Mouse (Mus musculus): ENCODE measurements at regions not wholly inside any gene's neighbourhood (a gene's known extent, or its start where the extent isn't known, plus 50 kb on each side); places are given as distances from the start of the nearest gene placed in this dataset.

DNA sequence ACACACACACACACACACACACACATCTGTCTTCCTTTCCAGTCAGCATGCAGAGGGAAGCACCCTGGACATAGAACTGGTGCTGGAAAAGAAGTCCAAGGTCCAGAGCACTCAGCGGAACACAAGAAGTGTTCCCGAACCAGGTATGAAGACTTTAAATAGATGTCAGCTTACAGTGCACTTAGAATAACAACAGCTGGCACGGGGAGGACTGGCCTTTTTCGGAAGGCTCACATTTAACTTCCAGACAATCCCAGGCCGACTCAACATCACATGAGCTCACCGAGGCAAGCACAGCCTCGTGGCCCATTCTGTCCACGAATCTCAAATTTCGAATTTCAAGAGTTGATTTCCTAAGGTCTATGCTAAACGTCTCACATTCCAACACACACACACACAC is 70.9 kb upstream of the Slc25a33 start:
- no peak overlapping the region for H3K4me3 ChIP-seq (ENCODE audit: insufficient read depth, low read length)
- H3K27ac ChIP-seq (ENCODE audit: insufficient read depth, low read length): peak overlapping the region; percentile 23; the same call in 1 of the 2 replicates
- TF ChIP-seq POLR2A (IDR thresholded peaks at IDR 0.05; ENCODE audit: low read depth, low read length) (no peak), CTCF (IDR thresholded peaks at IDR 0.05; ENCODE audit: borderline replicate concordance, insufficient read depth, low read length) (no peak)
- H3K4me1 ChIP-seq (ENCODE audit: control insufficient read depth, insufficient read depth, low read length): 0 out of 2 replicates have a peak, but pooled peaks cover 2% of the 10 kb centered on the region

DNA sequence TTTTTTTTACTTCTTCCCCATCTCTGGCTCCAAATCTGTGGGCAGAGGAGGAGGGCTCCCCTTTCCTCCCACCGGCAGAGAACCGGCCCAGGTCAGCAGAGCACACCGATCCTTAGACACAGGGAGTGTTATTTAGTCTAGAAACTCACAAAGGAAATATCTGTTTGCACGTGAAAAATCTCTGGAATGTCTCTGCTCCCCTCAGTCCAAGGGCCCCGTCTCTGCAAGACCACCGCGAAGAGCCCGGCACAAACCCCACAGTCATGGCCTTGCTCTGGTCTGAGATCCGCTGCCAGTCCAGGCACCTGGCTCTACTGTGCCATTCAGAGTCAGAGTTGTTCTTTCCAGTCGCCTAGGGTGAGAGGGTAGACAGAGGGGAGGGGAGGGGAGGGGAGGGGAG is 69.7 kb upstream of the Slc25a33 start:
- Histone ChIP-seq H3K4me3 (ENCODE audit: insufficient read depth, low read length) (no peak overlapping the region), H3K4me1 (ENCODE audit: control insufficient read depth, insufficient read depth, low read length) (0 out of 2 replicates have a peak, but pooled peaks cover 2% of the 10 kb centered on the region), H3K27ac (ENCODE audit: insufficient read depth, low read length) (no peak overlapping the region)
- no peak for TF ChIP-seq CTCF (IDR thresholded peaks at IDR 0.05; ENCODE audit: borderline replicate concordance, insufficient read depth, low read length)
- TF ChIP-seq POLR2A (IDR thresholded peaks at IDR 0.05; ENCODE audit: low read depth, low read length): no peak

DNA sequence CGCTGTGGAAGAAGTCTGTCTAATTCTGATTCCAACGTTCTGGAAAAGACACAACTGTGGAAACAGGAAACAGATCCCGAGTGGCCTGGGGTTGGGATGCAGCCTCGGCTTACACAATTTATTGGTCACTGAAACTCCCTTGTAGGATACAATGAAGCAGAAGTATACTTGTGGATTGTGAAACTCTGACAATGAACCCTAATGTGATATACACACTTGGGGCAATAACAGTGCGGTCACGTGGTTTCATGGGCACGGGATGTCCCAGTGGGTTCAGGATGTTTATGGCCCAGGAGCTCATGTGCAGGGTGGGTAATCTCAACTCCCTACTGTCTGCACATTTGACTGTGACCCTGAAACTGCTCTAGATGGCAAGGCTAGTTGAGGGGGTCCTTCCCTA is 68.8 kb upstream of the Slc25a33 start:
- TF ChIP-seq POLR2A (IDR thresholded peaks at IDR 0.05; ENCODE audit: low read depth, low read length) (no peak), CTCF (IDR thresholded peaks at IDR 0.05; ENCODE audit: borderline replicate concordance, insufficient read depth, low read length) (no peak)
- no peak overlapping the region for H3K27ac ChIP-seq (ENCODE audit: insufficient read depth, low read length)
- H3K4me1 ChIP-seq (ENCODE audit: control insufficient read depth, insufficient read depth, low read length): 0 out of 2 replicates have a peak, but pooled peaks cover 2% of the 10 kb centered on the region
- H3K4me3 ChIP-seq (ENCODE audit: insufficient read depth, low read length): no peak overlapping the region

DNA sequence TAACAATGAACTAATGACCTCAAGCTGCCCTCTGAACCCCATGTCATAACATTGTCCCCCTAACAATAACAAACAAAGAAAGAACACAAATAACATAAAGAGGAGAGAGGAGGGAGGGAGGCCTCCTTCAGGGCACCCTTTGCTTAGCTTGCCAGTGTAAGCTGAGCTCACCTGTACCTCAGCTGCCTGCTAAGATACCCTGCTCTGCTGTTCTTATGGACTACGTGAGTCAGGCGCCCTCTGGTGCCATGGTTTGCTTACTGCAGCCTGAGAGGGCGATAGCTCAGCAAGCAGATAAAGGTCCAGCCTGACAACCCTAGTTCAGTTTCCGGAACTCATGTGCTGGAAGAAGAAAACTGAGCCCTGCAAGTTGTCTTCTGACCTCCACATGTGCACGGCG is 67.8 kb upstream of the Slc25a33 start:
- H3K4me3 ChIP-seq (ENCODE audit: insufficient read depth, low read length): no peak overlapping the region
- TF ChIP-seq POLR2A (IDR thresholded peaks at IDR 0.05; ENCODE audit: low read depth, low read length) (no peak), CTCF (IDR thresholded peaks at IDR 0.05; ENCODE audit: borderline replicate concordance, insufficient read depth, low read length) (peak; percentile 63; the same call in 1 of the 2 replicates)

DNA sequence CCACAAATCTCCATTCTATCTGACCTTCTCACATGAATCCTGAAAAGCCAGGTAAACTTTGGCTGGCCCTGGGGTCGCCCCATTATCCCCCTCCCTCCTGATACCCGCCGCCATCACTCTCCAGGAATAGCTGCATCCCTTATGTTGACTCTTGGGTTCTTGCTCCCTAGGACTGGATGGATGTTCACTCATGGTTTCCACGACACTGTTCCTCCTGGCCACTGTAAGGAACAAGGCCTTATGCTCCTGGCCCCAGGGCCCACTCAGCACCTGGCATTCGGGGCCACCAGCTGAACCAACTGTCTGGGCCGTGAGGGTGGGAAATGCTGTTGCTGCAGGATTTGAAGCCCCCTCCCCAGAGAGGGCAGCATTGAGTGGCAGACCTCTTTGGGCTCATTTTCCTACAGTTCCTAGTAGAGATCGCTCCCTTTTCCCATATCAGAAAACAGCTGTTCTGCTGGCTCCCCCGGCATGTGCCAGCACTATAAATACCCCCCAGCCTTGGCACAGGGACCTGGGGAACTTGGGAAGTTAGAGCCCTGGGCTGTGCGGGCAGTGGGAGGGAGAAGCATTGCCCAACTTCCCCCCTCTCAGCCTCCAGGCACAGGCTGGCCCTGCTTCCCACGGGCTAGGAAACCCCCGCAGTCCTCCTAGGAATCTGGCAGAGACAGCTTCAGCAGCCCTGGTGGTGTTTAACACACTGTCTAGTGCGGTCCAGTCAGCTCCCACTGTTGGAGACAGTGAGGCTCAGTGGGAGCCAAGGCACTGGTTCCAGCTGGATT is 66.6 kb upstream of the Slc25a33 start:
- Histone ChIP-seq H3K4me1 (ENCODE audit: control insufficient read depth, insufficient read depth, low read length) (0 out of 2 replicates have a peak, but pooled peaks cover 2% of the 10 kb centered on the region), H3K4me3 (ENCODE audit: insufficient read depth, low read length) (no peak overlapping the region), H3K27ac (ENCODE audit: insufficient read depth, low read length) (no peak overlapping the region)
- TF ChIP-seq CTCF (IDR thresholded peaks at IDR 0.05; ENCODE audit: borderline replicate concordance, insufficient read depth, low read length) (no peak), POLR2A (IDR thresholded peaks at IDR 0.05; ENCODE audit: low read depth, low read length) (no peak)

More for the DNA sequence above, 67.8 kb upstream of the Slc25a33 start:
- H3K4me1 ChIP-seq (ENCODE audit: control insufficient read depth, insufficient read depth, low read length): 0 out of 2 replicates have a peak, but pooled peaks cover 2% of the 10 kb centered on the region
- no peak overlapping the region for H3K27ac ChIP-seq (ENCODE audit: insufficient read depth, low read length)

DNA sequence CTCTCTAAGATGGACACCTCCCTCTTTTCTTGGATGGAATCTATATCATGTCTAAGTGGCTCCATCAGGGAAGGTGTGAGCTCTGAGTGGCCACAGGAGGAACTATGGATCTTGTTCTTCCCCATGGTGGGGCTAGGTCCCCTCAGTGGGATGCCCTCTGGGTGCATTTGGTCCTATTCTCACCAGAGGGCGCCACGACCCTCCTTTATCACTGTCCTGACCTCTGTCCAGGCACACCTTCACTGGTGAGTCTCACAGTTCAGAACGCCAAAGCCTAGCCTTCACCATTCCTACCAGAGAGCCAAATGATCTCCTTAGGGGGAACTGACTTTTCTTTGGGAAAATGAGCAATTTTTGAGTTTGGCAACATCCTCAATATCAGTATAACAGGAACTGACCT is 64.6 kb upstream of the Slc25a33 start:
- H3K27ac ChIP-seq (ENCODE audit: insufficient read depth, low read length): no peak overlapping the region
- TF ChIP-seq POLR2A (IDR thresholded peaks at IDR 0.05; ENCODE audit: low read depth, low read length) (no peak), CTCF (IDR thresholded peaks at IDR 0.05; ENCODE audit: borderline replicate concordance, insufficient read depth, low read length) (peak; percentile 48; the same call in 1 of the 2 replicates)
- H3K4me3 ChIP-seq (ENCODE audit: insufficient read depth, low read length): no peak overlapping the region
- no peaks in the 10 kb centered on the region for H3K4me1 ChIP-seq (ENCODE audit: control insufficient read depth, insufficient read depth, low read length)

DNA sequence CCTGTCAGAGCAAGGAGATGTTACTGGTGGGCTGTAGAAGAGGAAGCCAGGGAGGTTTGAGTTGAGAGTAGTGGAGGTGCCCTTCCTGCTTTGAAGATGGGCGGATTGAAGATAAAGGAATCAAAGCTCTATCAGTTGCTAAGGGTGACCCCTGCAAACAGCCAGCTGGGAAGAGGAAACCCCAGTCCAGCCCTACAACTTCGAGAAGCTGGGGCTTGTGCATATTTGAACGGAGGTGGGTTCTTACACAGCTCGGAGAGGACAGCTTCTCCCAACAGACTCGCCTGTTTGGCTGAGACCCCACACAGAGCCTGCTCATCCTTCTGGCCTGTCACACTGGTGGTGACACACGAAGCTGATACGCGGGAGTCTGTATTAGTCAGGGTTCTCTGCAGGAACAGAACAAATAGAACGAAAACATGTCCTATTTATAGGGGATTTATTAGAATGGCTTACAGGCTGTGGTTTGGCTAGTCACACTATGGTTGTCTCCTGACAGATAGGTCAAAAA is 60.6 kb upstream of the Slc25a33 start:
- no peak overlapping the region for H3K4me3 ChIP-seq (ENCODE audit: insufficient read depth, low read length)

DNA sequence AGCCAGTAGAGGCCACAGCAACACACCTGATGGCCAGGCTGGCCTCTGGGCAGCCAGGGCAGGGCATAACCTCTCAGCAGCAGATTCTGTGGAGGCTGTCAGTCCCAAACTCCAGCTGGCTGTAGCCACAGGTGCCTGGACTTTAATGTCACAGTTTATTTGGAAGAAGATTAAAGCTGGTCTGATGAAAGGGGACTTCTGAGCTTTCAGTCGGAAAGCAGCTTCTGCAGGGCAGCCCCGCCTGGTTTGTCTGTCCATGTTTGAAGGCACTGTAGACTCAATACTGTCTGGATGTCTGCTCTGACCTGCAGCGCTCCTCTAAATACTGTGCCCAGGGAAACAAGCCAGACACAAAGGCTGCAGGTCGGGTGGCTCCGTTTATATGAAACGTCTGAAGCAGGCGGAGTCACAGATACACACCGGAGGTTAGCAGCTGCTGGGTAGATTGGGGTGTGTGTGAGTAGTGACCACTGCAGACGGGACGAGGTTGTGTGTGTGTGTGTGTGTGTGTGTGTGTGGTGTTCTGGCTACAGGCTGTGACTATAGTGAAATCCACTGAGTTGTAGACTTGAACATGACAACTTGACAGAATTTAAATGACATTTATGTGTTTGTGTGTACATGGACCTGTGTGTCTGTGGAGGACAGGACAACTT is 58.5 kb upstream of the Slc25a33 start:
- Histone ChIP-seq H3K27ac (ENCODE audit: insufficient read depth, low read length) (no peak overlapping the region), H3K4me3 (ENCODE audit: insufficient read depth, low read length) (no peak overlapping the region), H3K4me1 (ENCODE audit: control insufficient read depth, insufficient read depth, low read length) (peaks cover 2% of the 10 kb centered on the region; the same call in 1 of the 2 replicates)
- TF ChIP-seq CTCF (IDR thresholded peaks at IDR 0.05; ENCODE audit: borderline replicate concordance, insufficient read depth, low read length): no peak
- TF ChIP-seq POLR2A (IDR thresholded peaks at IDR 0.05; ENCODE audit: low read depth, low read length): no peak

More for the DNA sequence above, 60.6 kb upstream of the Slc25a33 start:
- Histone ChIP-seq H3K27ac (ENCODE audit: insufficient read depth, low read length) (no peak overlapping the region), H3K4me1 (ENCODE audit: control insufficient read depth, insufficient read depth, low read length) (peaks cover 2% of the 10 kb centered on the region; the same call in 1 of the 2 replicates)
- TF ChIP-seq POLR2A (IDR thresholded peaks at IDR 0.05; ENCODE audit: low read depth, low read length): no peak
- TF ChIP-seq CTCF (IDR thresholded peaks at IDR 0.05; ENCODE audit: borderline replicate concordance, insufficient read depth, low read length): no peak

DNA sequence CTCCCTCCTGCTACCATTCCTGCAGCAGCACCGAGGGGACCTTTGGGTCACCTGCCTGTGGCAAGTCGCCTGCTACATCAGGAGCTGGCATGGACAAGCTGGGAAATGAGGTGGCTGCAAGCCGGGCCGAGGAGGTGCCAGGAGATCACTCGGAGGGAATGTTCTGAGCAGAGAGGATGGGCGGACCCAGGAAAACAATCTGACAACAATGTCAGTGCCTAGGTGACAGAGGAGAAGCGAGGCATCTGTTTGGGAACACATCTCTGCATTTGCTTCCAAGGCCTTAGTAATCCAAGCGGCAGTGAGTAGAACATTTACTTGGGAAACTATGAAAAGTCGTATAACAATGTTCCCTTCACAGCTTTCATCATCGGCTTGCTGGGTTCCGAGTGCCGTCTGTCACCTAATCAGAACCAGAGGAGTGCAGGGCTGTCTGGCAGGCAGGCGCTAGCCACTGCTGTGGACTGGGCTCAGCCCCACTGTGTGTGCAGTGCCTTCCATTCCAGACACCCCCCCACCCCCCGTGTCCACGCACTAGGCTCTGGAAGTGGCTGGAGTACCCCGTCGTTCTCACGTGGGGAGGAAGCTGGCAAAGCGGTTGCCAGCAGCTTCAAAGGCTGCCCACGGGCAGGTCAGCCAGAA is 56.6 kb upstream of the Slc25a33 start:
- TF ChIP-seq CTCF (IDR thresholded peaks at IDR 0.05; ENCODE audit: borderline replicate concordance, insufficient read depth, low read length) (no peak), POLR2A (IDR thresholded peaks at IDR 0.05; ENCODE audit: low read depth, low read length) (no peak)
- Histone ChIP-seq H3K4me3 (ENCODE audit: insufficient read depth, low read length) (no peak overlapping the region), H3K27ac (ENCODE audit: insufficient read depth, low read length) (no peak overlapping the region), H3K4me1 (ENCODE audit: control insufficient read depth, insufficient read depth, low read length) (peaks cover 2% of the 10 kb centered on the region; the same call in 1 of the 2 replicates)
